Mouse (Mus musculus): Measurements from ENCODE around the gene Gm42669.

- TF ChIP-seq GATA1 (IDR thresholded peaks at IDR 0.05; ENCODE audit: low read length) (no peak), TAL1 (IDR thresholded peaks at IDR 0.05; ENCODE audit: low read length) (no peak)
Observed at GRCm38 (mm10) chr5:107617986-107618385, 110.6 kb downstream of the Gm42669 start.

Data from erythroblast, embryonic 14.5 days (primary cell).